Mouse (Mus musculus) gastrocnemius, adult 2 months (tissue): ENCODE measurements around the gene Nrp2. TPM values are rescaled to one million over a fixed set of nuclear protein-coding genes. Genes with fewer than 3 reads are reported as not detected.

Source experiments
- DNase-seq: peaks from one replicate; pipeline ENCODE4 v3.0.0; 2022
- H3K27ac ChIP-seq: fragments of 200-600 bp; 2 replicates; pipeline ENCODE4 v1.8.1; 2022; ENCODE audit warnings: mild to moderate bottlenecking
- H3K4me3 ChIP-seq: fragments of 200-600 bp; 2 replicates; pipeline ENCODE4 v1.8.1; 2022; ENCODE audit warnings: mild to moderate bottlenecking, moderate library complexity
- CTCF ChIP-seq: fragments of 200-600 bp; IDR thresholded peaks from 2 replicates; pipeline ENCODE4 v1.8.1; 2022; ENCODE audit warnings: antibody characterized with exemption, mild to moderate bottlenecking, moderate library complexity
- intact Hi-C: fragments of 180-260 bp; cut with DNase I; formaldehyde crosslinking; loops from one replicate; pipeline ENCODE4 v1.15.1; 2025
- total RNA-seq, 2 experiments: library from RNA; stranded (reverse); gene quantifications; 2 replicates each; pipeline ENCODE4 v1.2.3; 2021

Gene Nrp2
- total RNA-seq, 2 experiments from 2014 or later, result 2.9 to 6.8 TPM

DNA sequence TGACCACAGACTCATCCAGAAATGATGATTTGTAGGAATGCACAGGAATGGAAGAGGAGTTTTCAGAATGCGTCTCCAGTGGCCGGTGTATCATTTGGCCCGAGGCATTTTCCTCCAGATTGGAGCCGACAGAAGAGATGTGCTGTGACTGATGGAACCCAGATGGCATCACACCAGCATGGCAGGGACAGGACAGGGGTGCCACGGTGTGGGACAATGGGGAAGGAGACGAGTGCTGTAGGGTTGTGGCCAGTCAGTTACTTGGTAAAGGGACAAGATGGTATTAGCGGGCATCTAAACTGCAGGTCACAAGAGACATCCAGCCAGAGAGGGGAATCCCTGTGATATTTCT lies 127.3 kb downstream of the Nrp2 start:
- no peak for TF ChIP-seq CTCF

DNA sequence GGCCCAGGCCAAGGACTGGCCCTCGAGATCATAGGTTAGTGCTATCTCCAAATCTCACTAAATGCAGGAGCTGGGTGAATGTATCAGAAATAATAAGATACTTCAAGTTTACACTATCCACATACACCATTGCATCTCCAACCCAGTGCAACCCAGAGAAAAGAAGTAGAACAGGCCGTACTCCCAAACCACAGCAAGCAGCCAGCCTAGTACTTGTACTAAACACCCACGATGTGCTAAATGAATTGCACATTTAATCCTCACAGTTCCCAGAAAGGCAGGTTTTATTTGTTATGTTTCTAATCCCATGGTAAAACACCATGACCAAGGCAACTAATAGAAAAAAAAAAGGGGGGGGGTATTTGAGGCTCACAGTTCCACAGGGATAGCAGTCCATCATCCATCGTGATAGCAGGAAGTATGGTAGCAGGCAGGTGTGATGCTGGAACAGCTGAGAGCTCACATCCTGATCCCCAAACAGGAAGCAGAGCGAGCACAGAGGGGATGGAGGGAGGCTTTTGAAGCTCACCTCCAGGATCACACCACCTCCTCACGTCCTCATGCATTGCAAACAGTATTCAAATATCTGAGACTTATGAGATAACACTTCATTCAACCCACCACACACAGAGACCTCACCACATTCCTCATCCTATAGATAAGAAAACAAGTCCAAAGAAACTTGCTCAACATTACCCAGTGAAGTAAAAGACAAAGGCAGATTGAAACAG lies 128.8 kb downstream of the Nrp2 start:
- H3K4me3 ChIP-seq, result no peak overlapping the region
- no peak for TF ChIP-seq CTCF
- intact Hi-C loops, result no loop called here
- H3K27ac ChIP-seq, result no peak overlapping the region
- no peak for DNase-seq

More for the DNA sequence above, 127.3 kb downstream of the Nrp2 start:
- intact Hi-C loops, result no loop called here
- H3K4me3 ChIP-seq, result no peak overlapping the region
- DNase-seq, result no peak
- no peak overlapping the region for H3K27ac ChIP-seq

DNA sequence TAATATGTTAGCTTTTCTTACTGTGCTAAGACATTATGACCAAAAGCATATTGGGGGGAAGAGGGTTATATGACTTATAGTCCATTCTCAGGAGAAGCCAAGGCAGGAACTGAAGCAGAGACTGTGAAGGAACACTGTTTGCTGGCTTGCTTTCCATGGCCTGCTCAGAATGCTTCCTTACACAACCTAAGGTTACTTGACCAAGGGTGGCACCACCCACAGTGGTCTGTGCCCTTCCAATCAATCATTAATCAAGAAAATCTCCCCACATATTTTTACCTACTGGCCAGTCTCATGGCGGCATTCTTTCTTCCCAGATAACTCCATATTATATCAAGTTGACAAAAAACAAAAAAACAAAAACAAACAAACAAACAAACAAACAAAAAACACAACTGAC lies 130.3 kb downstream of the Nrp2 start:
- Histone ChIP-seq H3K4me3 (no peak overlapping the region), H3K27ac (no peak overlapping the region)
- no peak for DNase-seq
- intact Hi-C loops, result no loop called here
- no peak for TF ChIP-seq CTCF

DNA sequence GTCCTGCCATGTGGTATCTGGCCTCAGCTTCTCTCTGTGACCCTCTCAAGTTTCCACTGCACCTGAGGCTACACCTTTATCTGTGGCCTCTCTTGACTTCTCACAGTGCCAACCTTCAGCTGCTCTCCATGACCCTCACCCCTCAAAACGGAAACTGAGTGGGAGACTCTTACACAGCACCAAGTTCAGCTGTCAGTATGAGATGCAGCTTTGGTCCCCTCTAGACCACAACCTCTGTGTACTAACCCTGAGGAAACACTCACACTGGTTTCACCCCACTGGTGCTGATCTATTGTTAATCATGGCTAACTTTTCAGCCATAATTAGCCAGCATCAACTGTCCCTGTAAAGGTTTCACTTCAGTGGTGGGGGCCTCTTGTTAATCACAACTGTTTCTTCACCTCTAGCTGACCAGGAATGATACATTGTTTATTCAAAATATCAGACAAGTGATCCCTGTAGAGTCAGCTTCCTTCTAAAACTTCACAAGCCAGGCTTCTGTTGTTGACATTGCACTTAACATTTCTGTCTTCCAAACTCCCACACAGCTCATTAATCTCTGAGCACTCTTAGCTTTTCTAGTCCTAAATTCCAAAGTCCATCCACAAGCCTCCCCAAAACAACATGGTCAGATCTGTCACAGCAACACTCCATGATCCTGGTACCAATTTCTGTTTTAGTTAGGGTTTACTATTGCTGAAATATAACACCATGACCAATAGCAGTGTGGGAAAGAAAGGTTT lies 131.5 kb downstream of the Nrp2 start:
- intact Hi-C loops, result no loop called here
- Histone ChIP-seq H3K27ac (no peak overlapping the region), H3K4me3 (no peak overlapping the region)
- DNase-seq, result no peak
- no peak for TF ChIP-seq CTCF

DNA sequence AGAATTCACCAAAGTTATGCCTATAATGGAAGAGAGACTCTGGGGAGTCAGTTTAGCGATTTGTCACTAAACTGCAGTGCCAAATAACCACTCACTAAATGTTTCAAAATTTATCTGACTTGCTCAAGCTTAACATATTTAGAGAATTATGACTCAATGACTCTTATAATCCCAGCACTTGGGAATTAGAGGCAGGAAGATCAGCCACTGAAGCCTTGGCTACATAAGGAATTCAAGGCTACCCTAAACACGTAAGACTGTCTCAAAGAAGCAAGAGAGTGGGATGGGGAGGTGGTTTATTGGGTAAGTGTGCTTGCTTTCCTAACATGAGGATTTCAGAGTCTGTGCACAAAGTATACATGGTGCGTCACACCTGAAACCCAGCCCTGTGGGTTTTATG lies 135.0 kb downstream of the Nrp2 start:
- Histone ChIP-seq H3K27ac (no peak overlapping the region), H3K4me3 (no peak overlapping the region)
- intact Hi-C loops, result no loop called here
- no peak for TF ChIP-seq CTCF
- no peak for DNase-seq

DNA sequence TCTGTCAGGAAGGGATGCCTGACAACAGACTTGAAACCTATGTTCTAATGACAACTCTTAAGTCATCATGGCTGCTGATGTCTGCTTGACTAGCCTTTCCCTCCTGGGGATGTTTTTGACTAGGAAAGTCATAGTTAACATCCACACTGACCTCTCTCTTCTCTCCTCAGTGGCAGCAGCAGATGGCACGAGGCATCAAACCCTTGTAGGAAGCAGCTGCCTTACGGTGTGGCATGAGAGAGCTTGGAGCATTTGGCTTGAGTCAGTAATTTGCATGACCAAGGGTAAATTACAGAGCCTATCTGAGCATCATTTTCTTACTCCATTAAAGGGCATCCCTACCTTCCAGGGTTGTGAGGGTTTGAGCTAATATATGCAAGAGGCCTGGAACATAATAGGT lies 135.5 kb downstream of the Nrp2 start:
- no peak for DNase-seq
- H3K4me3 ChIP-seq, result no peak overlapping the region
- TF ChIP-seq CTCF, result no peak
- intact Hi-C loops, result no loop called here
- H3K27ac ChIP-seq, result no peak overlapping the region

DNA sequence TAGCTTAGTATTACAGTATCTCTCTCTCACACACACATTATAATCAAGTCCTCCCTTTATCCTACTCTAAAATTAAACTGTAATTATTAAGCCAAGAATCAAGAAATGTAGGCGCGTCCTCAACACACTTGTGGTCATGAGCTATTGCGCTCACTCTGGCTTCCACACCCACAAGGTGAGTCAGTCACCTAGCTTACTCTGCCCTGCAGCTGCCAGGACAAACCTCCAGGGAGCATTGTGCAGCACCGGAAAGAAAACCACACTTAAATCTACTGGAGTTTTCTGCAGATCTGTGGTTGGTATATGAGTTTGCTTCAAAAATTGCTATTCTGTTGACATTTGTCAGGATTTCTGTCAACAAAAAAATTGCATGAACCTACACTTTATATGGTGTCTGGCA lies 140.1 kb downstream of the Nrp2 start:
- no peak overlapping the region for H3K27ac ChIP-seq
- DNase-seq, result no peak
- no peak overlapping the region for H3K4me3 ChIP-seq
- intact Hi-C loops, result no loop called here
- TF ChIP-seq CTCF, result no peak

DNA sequence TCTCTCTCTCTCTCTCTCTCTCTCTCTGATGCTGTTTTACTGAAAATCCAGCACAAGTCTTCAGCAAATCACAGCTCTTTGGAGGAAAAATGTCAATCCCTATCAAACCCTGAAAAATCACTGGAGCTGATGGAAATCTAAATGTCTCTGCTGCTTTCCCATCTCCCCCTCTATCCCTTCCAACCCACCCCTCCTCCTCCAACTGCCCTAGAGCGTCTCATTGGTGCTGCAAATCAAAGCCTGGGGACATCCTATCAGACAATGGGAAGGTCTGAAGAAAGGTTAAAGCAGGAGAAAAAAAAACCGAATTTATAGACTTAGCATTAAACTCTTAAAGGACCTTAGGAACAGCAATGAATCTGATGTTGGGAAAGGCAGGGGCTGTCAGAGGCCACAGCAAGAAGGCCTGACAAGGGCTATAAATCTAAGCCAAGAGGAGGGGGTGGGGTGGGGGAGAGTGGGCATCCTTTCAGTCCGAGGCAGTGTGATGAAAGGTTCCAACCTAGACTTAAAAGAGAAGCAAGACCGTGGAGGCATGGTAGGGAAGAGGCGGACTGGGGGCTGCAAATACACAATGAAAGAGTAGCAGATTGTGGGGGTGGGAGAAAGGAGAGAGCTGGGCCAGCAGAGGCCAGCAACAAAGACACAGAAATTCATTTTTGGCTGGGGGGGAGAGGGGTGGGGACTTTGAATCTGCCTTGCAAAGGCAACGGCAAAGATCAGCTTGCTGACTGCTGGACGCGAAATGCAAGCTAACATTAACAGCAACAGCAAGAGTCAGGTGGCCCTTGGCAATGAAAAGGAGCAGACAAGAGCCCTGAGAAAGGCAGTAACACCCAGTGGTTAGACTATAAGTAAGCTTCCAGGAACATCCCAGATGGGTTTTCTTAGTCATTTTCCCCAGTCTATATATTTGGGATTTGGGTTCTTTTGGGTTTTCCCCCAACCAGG lies 148.2 kb downstream of the Nrp2 start:
- Histone ChIP-seq H3K27ac (no peak overlapping the region), H3K4me3 (no peak overlapping the region)
- TF ChIP-seq CTCF, result no peak
- DNase-seq, result no peak
- intact Hi-C loops, result no loop called here

DNA sequence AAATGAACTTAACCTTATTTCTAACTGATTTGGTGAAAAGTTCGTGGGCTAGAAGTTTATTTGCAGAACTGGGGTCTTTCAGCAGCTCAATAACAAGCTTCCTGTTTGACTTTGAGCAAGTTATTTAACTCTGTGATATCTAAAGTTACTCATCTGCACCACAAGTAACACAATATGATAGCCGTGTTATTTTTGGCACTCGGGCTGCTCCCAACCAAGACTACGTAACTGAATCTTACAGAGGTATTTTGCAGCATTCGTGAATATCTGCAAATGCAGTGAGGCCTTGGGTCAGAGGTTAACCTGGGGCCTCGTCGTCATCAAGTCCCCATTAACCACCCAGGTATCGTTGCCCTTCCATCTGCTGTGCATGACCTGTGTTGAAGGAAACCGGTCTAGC lies 150.3 kb downstream of the Nrp2 start:
- TF ChIP-seq CTCF, result no peak
- DNase-seq, result no peak
- no peak overlapping the region for H3K4me3 ChIP-seq
- intact Hi-C loops, result no loop called here
- H3K27ac ChIP-seq, result no peak overlapping the region

DNA sequence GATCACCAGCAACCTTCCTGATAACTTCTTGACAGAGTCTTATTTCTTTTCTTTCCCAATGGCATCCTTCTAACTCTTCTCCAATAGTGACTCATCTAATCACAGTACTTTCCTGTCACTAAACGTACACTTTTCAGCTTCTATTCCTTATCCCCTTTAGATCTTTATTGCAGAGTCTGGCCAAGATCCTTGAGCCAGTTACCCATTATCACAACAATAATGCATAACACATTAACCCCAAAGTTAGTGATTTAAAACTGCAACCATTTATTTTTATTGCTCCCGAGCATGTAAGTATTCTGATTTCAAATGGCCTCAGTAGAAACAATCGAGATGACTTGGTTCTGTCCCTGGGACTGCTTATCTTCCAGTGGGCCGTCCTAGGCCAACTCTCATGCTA lies 150.9 kb downstream of the Nrp2 start:
- Histone ChIP-seq H3K27ac (no peak overlapping the region), H3K4me3 (no peak overlapping the region)
- intact Hi-C loops, result no loop called here
- TF ChIP-seq CTCF, result no peak
- no peak for DNase-seq

DNA sequence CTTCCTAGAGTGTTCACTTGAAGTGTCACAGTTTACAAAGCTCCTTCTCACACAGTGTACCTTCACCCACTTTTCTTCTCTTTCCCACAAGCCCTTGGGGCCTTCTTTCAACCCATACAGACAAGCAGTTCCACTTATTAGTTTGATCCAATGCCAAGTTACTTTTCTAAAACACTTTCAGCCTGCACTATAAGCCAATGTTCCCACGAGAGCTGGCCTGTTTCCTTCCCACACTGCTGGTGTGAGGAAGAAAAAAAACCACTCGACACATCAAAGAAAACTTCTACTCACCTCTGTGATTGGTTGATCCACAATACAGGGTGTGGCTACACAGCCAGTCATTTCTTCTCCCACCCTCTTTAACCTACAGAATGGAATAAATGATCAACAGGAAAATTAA lies 156.0 kb downstream of the Nrp2 start:
- intact Hi-C loops, result no loop called here
- no peak for TF ChIP-seq CTCF
- DNase-seq, result no peak
- Histone ChIP-seq H3K4me3 (no peak overlapping the region), H3K27ac (no peak overlapping the region)

DNA sequence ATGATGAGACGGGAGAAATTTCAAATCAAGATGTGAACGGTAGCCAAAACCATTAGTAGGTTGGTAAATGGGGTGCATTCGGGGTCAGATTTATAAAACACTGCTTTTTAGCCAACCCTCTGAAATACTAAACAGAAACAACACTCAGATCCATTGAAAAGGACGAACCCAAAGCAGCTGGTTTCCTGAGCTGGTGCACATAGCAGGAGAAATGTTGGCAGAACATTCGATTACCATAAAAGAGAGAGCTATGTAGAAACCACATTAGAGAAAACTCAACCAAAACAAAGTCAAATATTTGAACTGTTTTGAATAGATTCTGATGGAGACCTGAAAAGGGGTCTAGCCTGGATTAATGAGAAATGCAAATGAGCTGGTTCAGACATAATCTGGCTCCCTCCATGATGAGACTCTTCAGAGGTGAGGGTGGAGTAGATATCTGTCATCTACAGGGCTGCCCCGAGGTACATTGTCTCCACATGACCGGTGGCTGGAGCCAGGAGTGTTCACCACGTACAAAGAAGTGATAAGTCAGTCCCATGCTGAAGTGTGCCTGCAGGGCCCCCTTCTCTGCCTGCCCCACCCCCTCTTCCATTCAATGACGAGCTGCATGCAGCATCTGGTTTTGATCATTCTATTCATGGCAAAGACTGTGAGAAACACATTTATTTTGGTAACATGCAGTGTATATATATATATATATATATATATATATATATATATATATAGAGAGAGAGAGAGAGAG lies 156.6 kb downstream of the Nrp2 start:
- intact Hi-C loops, result no loop called here
- TF ChIP-seq CTCF, result no peak
- Histone ChIP-seq H3K4me3 (no peak overlapping the region), H3K27ac (no peak overlapping the region)
- no peak for DNase-seq
